Mouse (Mus musculus): ENCODE results near the gene Phf12. TPM values are rescaled to one million over a fixed set of nuclear protein-coding genes. Genes with fewer than 3 reads are reported as not detected.

The Phf12 gene
- polyA plus RNA-seq, 1 experiment from 2014 or later = 11.6 TPM

GRCm38 (mm10) chr11:77950125-77950685, 32.3 kb upstream of the Phf12 start:
- no peak overlapping the region for H3K4me3 ChIP-seq (ENCODE audit: control insufficient read depth in 1 of 2, insufficient read depth in 1 of 2, low read depth in 1 of 2, low read length in 2 of 2)
- H3K9me3 ChIP-seq (ENCODE audit: control insufficient read depth, low read length) = no peaks in the 10 kb centered on the region
- WGBS = 4% methylated on average over 12 of the region's 12 CpGs
- no peak overlapping the region for H3K4me2 ChIP-seq (ENCODE audit: low read length)
- ATAC-seq (ENCODE audit: insufficient number of reproducible peaks, insufficient read depth, low FRiP score, low read depth) = no peak
- peaks cover 50% of the 10 kb centered on the region for H3K27me3 ChIP-seq (ENCODE audit: control insufficient read depth, insufficient read depth, low read length)
- H3K36me3 ChIP-seq (ENCODE audit: control insufficient read depth, insufficient read depth, low read length) = no peaks in the 10 kb centered on the region
- no peak overlapping the region for H3K27ac ChIP-seq (replicated peaks in 1 of 2; ENCODE audit: control insufficient read depth in 1 of 2, insufficient read depth in 1 of 2, low read depth in 2 of 2, low read length in 2 of 2)
- H3K4me1 ChIP-seq (ENCODE audit: control insufficient read depth in 2 of 2, insufficient read depth in 2 of 2, low read length in 2 of 2) = no peaks in the 10 kb centered on the region
- no peak overlapping the region for H3K9ac ChIP-seq (ENCODE audit: low read length)

- H3K9me3 ChIP-seq (ENCODE audit: control insufficient read depth, low read length) = no peaks in the 10 kb centered on the region
- no peaks in the 10 kb centered on the region for H3K4me1 ChIP-seq (ENCODE audit: control insufficient read depth in 2 of 2, insufficient read depth in 2 of 2, low read length in 2 of 2)
- peaks cover 49% of the 10 kb centered on the region for H3K27me3 ChIP-seq (ENCODE audit: control insufficient read depth, insufficient read depth, low read length)
- no peak for ATAC-seq (ENCODE audit: insufficient number of reproducible peaks, insufficient read depth, low FRiP score, low read depth)
- no peak overlapping the region for H3K4me3 ChIP-seq (ENCODE audit: control insufficient read depth in 1 of 2, insufficient read depth in 1 of 2, low read depth in 1 of 2, low read length in 2 of 2)
- 29% methylated on average over 5 of the region's 5 CpGs for WGBS
- no peak overlapping the region for H3K9ac ChIP-seq (ENCODE audit: low read length)
- no peak overlapping the region for H3K4me2 ChIP-seq (ENCODE audit: low read length)
- H3K27ac ChIP-seq (replicated peaks in 1 of 2; ENCODE audit: control insufficient read depth in 1 of 2, insufficient read depth in 1 of 2, low read depth in 2 of 2, low read length in 2 of 2) = no peak overlapping the region
- no peaks in the 10 kb centered on the region for H3K36me3 ChIP-seq (ENCODE audit: control insufficient read depth, insufficient read depth, low read length)
Measured at GRCm38 (mm10) chr11:77950797-77951228, 31.7 kb upstream of the Phf12 start.

- no peak for ATAC-seq (ENCODE audit: insufficient number of reproducible peaks, insufficient read depth, low FRiP score, low read depth)
- Histone ChIP-seq H3K4me3 (ENCODE audit: control insufficient read depth in 1 of 2, insufficient read depth in 1 of 2, low read depth in 1 of 2, low read length in 2 of 2) (no peak overlapping the region), H3K4me2 (ENCODE audit: low read length) (no peak overlapping the region), H3K9ac (ENCODE audit: low read length) (no peak overlapping the region), H3K9me3 (ENCODE audit: control insufficient read depth, low read length) (no peaks in the 10 kb centered on the region), H3K27ac (replicated peaks in 1 of 2; ENCODE audit: control insufficient read depth in 1 of 2, insufficient read depth in 1 of 2, low read depth in 2 of 2, low read length in 2 of 2) (no peak overlapping the region), H3K4me1 (ENCODE audit: control insufficient read depth in 2 of 2, insufficient read depth in 2 of 2, low read length in 2 of 2) (no peaks in the 10 kb centered on the region), H3K27me3 (ENCODE audit: control insufficient read depth, insufficient read depth, low read length) (peaks cover 32% of the 10 kb centered on the region), H3K36me3 (ENCODE audit: control insufficient read depth, insufficient read depth, low read length) (no peaks in the 10 kb centered on the region)
- WGBS = 32% methylated on average over 9 of the region's 9 CpGs
Measured at GRCm38 (mm10) chr11:77953671-77954070, 28.9 kb upstream of the Phf12 start.

GRCm38 (mm10) chr11:77956428-77956827, 26.1 kb upstream of the Phf12 start:
- WGBS = 50% methylated on average over 3 of the region's 3 CpGs
- Histone ChIP-seq H3K27ac (replicated peaks in 1 of 2; ENCODE audit: control insufficient read depth in 1 of 2, insufficient read depth in 1 of 2, low read depth in 2 of 2, low read length in 2 of 2) (no peak overlapping the region), H3K27me3 (ENCODE audit: control insufficient read depth, insufficient read depth, low read length) (peaks cover 11% of the 10 kb centered on the region; the same call in 1 of the 2 replicates)

GRCm38 (mm10) chr11:77958268-77958667, 24.3 kb upstream of the Phf12 start:
- Histone ChIP-seq H3K4me1 (ENCODE audit: control insufficient read depth in 2 of 2, insufficient read depth in 2 of 2, low read length in 2 of 2) (peaks cover 3 to 9% of the 10 kb centered on the region in 2 experiments; a peak in 1 of 4 replicates), H3K36me3 (ENCODE audit: control insufficient read depth, insufficient read depth, low read length) (no peaks in the 10 kb centered on the region), H3K4me2 (ENCODE audit: low read length) (no peak overlapping the region), H3K4me3 (ENCODE audit: control insufficient read depth in 1 of 2, insufficient read depth in 1 of 2, low read depth in 1 of 2, low read length in 2 of 2) (no peak overlapping the region), H3K9me3 (ENCODE audit: control insufficient read depth, low read length) (no peaks in the 10 kb centered on the region), H3K27ac (replicated peaks in 1 of 2; ENCODE audit: control insufficient read depth in 1 of 2, insufficient read depth in 1 of 2, low read depth in 2 of 2, low read length in 2 of 2) (no peak overlapping the region), H3K9ac (ENCODE audit: low read length) (no peak overlapping the region), H3K27me3 (ENCODE audit: control insufficient read depth, insufficient read depth, low read length) (0 out of 2 replicates have a peak, but pooled peaks cover 6% of the 10 kb centered on the region)
- WGBS = 88% methylated on average over 2 of the region's 2 CpGs
- no peak for ATAC-seq (ENCODE audit: insufficient number of reproducible peaks, insufficient read depth, low FRiP score, low read depth)

More at GRCm38 (mm10) chr11:77956428-77956827, 26.1 kb upstream of the Phf12 start:
- no peak overlapping the region for H3K9ac ChIP-seq (ENCODE audit: low read length)
- no peak for ATAC-seq (ENCODE audit: insufficient number of reproducible peaks, insufficient read depth, low FRiP score, low read depth)
- H3K9me3 ChIP-seq (ENCODE audit: control insufficient read depth, low read length) = no peaks in the 10 kb centered on the region
- no peaks in the 10 kb centered on the region for H3K36me3 ChIP-seq (ENCODE audit: control insufficient read depth, insufficient read depth, low read length)
- H3K4me2 ChIP-seq (ENCODE audit: low read length) = no peak overlapping the region
- H3K4me3 ChIP-seq (ENCODE audit: control insufficient read depth in 1 of 2, insufficient read depth in 1 of 2, low read depth in 1 of 2, low read length in 2 of 2) = no peak overlapping the region
- H3K4me1 ChIP-seq (ENCODE audit: control insufficient read depth in 2 of 2, insufficient read depth in 2 of 2, low read length in 2 of 2) = peaks cover 3 to 9% of the 10 kb centered on the region in 2 experiments; a peak in 1 of 4 replicates

GRCm38 (mm10) chr11:77958932-77959331, 23.6 kb upstream of the Phf12 start:
- H3K27ac ChIP-seq (replicated peaks in 1 of 2; ENCODE audit: control insufficient read depth in 1 of 2, insufficient read depth in 1 of 2, low read depth in 2 of 2, low read length in 2 of 2) = no peak overlapping the region
- peaks cover 3 to 9% of the 10 kb centered on the region in 2 experiments; a peak in 1 of 4 replicates for H3K4me1 ChIP-seq (ENCODE audit: control insufficient read depth in 2 of 2, insufficient read depth in 2 of 2, low read length in 2 of 2)
- no peaks in the 10 kb centered on the region for H3K36me3 ChIP-seq (ENCODE audit: control insufficient read depth, insufficient read depth, low read length)
- H3K4me2 ChIP-seq (ENCODE audit: low read length) = no peak overlapping the region
- no peak overlapping the region for H3K9ac ChIP-seq (ENCODE audit: low read length)
- WGBS = 40% methylated on average over 9 of the region's 9 CpGs
- 0 out of 2 replicates have a peak, but pooled peaks cover 6% of the 10 kb centered on the region for H3K27me3 ChIP-seq (ENCODE audit: control insufficient read depth, insufficient read depth, low read length)
- H3K4me3 ChIP-seq (ENCODE audit: control insufficient read depth in 1 of 2, insufficient read depth in 1 of 2, low read depth in 1 of 2, low read length in 2 of 2) = no peak overlapping the region
- no peaks in the 10 kb centered on the region for H3K9me3 ChIP-seq (ENCODE audit: control insufficient read depth, low read length)
- ATAC-seq (ENCODE audit: insufficient number of reproducible peaks, insufficient read depth, low FRiP score, low read depth) = no peak

- H3K27me3 ChIP-seq (ENCODE audit: control insufficient read depth, insufficient read depth, low read length) = 0 out of 2 replicates have a peak, but pooled peaks cover 6% of the 10 kb centered on the region
- H3K9ac ChIP-seq (ENCODE audit: low read length) = no peak overlapping the region
- 65% methylated on average over 9 of the region's 9 CpGs for WGBS
- no peak for ATAC-seq (ENCODE audit: insufficient number of reproducible peaks, insufficient read depth, low FRiP score, low read depth)
- H3K4me1 ChIP-seq (ENCODE audit: control insufficient read depth in 2 of 2, insufficient read depth in 2 of 2, low read length in 2 of 2) = peaks cover 14% of the 10 kb centered on the region in 2 experiments; a peak in 3 of 4 replicates
- H3K27ac ChIP-seq (replicated peaks in 1 of 2; ENCODE audit: control insufficient read depth in 1 of 2, insufficient read depth in 1 of 2, low read depth in 2 of 2, low read length in 2 of 2) = no peak overlapping the region
- no peak overlapping the region for H3K4me2 ChIP-seq (ENCODE audit: low read length)
- H3K36me3 ChIP-seq (ENCODE audit: control insufficient read depth, insufficient read depth, low read length) = no peaks in the 10 kb centered on the region
- no peaks in the 10 kb centered on the region for H3K9me3 ChIP-seq (ENCODE audit: control insufficient read depth, low read length)
- H3K4me3 ChIP-seq (ENCODE audit: control insufficient read depth in 1 of 2, insufficient read depth in 1 of 2, low read depth in 1 of 2, low read length in 2 of 2) = no peak overlapping the region
Measured at GRCm38 (mm10) chr11:77960199-77960598, 22.4 kb upstream of the Phf12 start.

GRCm38 (mm10) chr11:77960898-77961297, 21.7 kb upstream of the Phf12 start:
- WGBS = 22% methylated on average over 5 of the region's 5 CpGs
- Histone ChIP-seq H3K4me2 (ENCODE audit: low read length) (no peak overlapping the region), H3K4me1 (ENCODE audit: control insufficient read depth in 2 of 2, insufficient read depth in 2 of 2, low read length in 2 of 2) (peaks cover 16 to 18% of the 10 kb centered on the region in 2 experiments; a peak in 3 of 4 replicates), H3K9me3 (ENCODE audit: control insufficient read depth, low read length) (no peaks in the 10 kb centered on the region), H3K4me3 (ENCODE audit: control insufficient read depth in 1 of 2, insufficient read depth in 1 of 2, low read depth in 1 of 2, low read length in 2 of 2) (no peak overlapping the region), H3K27ac (replicated peaks in 1 of 2; ENCODE audit: control insufficient read depth in 1 of 2, insufficient read depth in 1 of 2, low read depth in 2 of 2, low read length in 2 of 2) (no peak overlapping the region), H3K27me3 (ENCODE audit: control insufficient read depth, insufficient read depth, low read length) (0 out of 2 replicates have a peak, but pooled peaks cover 6% of the 10 kb centered on the region), H3K9ac (ENCODE audit: low read length) (no peak overlapping the region), H3K36me3 (ENCODE audit: control insufficient read depth, insufficient read depth, low read length) (no peaks in the 10 kb centered on the region)
- ATAC-seq (ENCODE audit: insufficient number of reproducible peaks, insufficient read depth, low FRiP score, low read depth) = no peak
